Mouse (Mus musculus) layer of hippocampus, adult 9-10 months (tissue): Measurements from ENCODE around the gene Slx1b.
A peak's percentile ranks its signal among the peaks of the same experiment; 100 is the strongest.
"Not testable (repeated sequence)": the region's sequence is repeated elsewhere in the genome, so short reads cannot be mapped to it uniquely, and the experiment has no call there.

ENCODE experiments used
- DNase-seq: peaks from one replicate; pipeline ENCODE4 v3.0.0; 2022; ENCODE audit warnings: low spot score

The Slx1b gene

DNA sequence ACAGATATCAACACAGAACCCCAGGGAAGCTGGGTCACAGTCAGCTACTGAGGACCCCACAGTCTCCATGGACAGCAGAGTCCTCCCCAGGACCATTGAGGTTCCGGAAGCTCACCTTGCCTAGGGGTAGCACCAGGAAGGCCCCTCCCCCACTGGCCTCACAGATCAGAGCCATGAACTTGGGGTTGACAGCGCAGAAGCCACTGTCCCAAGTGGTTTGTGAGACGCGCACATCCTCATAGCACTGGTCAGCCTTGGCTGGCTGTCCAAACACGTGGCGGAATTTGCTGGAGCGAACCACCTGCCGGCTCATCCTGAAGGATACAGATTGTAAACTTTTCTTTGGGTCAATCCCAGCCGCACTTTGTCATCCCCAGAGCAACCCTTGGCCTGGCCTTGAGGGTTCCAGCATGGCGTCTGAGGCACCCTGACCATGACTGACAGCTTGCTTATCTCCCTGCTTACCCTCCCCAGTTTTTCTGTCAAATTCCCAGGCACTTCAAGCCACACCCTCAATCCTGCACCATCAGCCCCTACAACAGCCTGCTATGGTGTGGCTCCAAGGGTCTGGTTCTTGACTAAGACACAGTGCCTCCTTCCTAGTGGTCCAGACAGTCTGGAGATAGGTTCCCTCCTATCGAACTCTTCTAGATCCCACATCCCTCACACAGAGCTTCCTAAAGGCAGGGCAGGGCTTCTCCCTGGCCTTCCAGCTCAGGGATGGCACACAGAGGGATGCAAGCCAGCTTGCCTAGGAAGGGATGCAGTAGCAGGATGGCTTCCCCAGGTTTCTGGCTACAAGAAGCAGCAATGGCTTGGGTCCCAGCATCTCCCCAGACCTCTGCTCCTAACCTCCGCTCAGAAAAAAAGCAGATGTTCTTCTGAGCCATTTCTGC lies 7.5 kb upstream of the Slx1b start:
- DNase-seq: no peak

DNA sequence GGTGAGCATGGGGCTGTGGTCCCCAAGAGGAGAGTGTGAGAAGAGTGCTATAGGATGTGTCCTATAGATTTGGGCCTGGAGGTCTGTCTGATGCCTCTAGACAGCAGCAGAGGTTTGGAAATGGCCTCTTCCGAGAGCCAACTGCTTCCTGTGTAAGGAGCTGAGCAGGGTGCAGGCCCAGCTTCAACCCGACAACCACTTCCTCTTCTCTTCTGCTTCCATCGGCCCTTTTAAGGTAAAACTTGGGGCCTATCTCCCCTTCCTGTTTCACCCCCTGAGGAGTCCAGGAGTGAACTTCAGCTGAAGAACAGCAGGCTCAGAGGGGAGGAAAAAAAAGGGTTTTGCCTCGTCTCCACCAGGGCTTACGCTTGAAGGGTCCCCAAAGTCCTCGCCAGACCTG lies 6.8 kb upstream of the Slx1b start:
- DNase-seq: no peak

DNA sequence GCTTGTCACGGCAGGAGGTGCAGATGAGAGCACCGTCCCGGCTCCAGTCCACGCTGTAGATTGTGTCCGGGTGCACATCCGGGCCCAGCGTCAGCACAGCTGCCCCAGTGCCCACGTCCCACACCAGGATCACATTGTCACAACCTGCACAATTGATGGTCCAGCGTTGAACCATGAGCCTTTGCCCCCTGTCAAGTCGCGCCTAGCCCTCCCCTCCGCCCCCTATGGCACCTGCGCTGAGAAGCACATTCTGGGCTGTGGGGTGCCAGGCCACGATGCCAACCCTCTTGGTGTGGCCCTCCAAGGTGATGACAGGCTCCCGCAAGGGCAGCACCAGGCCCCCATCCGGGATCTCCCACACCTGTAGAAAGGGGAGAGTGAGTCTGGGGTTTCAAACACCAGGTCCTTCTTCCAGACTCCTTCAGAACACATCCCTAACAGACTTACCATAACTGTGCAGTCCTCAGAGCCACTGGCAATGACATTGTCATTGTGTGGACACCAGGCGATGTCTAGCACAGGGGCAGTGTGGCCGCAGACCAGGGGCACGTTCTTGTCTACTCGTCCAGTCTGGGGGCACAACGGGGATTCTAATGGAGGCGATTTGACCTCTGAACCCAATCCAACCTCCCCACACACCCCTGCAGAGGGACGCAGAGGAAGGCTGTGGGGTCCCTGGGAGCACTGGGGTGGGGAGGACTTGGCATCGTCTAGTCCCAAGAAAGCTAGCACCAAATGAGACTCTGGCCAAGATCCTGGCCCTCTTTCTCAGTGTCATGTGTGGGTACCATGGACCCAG lies 6.2 kb upstream of the Slx1b start:
- DNase-seq: no peak

DNA sequence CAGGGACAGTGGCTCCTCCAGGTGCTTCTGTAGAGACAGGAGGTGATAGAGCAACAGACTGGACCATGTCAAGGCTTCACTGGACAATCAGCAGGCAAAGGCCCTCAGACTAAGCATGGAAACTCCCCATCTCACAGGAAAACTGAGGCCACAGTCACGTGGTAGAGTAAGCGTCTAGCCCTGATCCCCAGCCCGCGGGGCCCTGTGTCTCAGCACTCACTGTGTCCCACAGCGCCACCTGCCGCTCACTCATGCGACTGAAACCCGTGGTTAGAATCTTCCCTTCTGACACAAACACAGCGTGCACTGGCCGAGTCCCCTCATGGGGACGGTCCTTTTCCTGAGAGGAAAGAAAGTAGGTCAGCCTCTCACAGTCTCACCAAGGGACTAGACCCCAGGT lies 5.5 kb upstream of the Slx1b start:
- peak; percentile 90 for DNase-seq

DNA sequence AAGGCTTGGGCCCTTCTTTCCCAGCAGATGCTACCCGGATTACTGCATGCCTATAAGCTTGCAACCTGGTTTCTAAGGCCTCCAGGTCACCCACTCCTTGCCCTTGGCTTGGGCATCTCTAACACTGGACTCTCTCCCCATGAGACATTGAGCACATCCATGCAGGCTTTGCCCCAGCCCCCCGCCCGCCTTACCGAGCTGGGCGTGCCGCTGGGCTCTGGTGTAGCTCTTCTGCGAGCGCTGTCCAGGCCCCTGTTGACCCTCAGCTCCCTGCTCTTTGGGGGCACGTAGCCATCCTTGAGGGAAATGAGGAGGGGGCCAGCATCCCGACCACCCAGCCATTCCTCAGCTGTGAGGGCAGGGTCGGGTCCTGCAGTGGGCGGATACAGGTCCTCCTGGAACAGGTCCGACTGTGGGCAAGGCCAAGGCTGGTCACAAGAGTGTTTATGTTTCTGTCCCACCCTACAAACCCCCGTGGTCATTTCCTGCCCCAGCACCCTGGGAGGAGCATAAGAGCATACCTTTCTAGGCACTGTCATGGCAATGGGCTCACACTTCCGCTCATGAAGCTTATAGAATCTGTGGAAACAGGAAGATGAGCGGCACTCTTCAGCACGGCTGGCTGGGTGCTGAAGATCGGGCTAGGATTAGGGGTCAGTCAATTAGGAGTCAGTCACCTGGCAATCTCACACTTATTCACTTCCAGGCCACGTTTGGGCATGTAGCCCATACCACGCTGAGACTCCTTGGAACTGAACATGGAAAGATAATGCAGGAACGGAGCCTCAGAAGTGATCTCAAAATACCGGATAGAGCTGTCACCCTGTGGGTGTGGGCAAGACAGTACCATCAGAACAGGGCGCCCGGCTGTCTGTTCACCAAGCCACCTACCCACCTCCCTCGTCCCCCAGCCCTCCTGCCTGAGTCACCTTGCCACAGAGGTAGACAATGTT lies 4.8 kb upstream of the Slx1b start:
- no peak for DNase-seq

DNA sequence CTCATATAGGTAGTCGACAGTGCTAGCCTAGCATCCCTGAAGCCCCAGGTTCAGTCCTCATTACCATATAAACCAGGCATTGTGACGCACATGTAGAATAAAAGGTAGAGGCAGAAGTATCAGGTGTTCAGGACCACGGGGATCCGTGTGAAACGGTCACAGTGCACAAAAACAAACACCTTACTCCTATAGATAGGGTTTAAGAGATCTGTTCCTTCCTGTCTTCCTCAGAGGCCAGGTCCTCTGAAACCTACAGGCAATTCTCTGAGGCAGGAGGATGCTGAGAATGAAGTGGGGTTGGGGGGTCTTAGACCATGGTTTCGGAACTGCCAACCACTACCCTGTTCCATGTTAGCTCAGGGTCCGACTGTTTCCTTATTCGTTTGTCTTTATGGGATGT lies 2.3 kb upstream of the Slx1b start:
- DNase-seq: no peak

DNA sequence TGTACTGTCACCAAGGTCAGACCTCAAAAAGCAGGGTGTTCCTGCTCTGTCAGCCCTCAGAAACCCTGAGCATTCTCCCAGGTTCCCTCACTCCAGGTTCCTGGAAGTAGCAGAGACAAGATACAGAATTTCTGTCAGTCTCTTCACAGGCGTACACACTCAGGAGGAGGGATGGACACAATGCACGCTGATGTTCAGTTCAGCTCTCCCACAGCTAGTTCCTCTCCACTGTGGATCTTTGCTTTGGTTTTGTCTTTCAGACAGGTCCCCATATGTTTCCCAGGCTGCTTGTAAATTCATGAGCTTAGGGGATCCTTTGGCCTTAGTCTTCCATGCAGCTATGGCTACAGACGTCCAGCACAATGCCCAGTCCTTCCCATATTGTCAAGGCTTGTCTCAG lies 1.3 kb upstream of the Slx1b start:
- no peak for DNase-seq

DNA sequence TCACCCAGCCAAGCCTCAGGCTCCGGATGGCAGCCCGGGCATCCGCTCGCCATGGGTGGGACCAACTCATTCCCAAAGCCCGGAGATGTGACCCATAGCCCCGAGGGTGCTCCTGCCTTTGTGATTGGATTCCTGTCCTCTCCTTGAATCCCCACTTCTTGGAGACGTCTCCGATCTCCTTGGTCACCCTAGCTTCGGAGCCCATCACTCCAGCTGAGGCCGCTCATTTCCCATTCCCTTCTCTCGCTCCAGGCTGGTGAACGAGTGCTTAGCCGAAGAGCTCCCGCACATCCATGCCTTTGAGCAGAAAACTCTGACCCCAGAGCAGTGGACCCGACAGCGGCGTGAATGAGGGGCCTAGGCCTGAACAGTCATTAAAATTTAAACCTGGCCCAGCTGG lies 719 bp upstream of the Slx1b start:
- DNase-seq: no peak

DNA sequence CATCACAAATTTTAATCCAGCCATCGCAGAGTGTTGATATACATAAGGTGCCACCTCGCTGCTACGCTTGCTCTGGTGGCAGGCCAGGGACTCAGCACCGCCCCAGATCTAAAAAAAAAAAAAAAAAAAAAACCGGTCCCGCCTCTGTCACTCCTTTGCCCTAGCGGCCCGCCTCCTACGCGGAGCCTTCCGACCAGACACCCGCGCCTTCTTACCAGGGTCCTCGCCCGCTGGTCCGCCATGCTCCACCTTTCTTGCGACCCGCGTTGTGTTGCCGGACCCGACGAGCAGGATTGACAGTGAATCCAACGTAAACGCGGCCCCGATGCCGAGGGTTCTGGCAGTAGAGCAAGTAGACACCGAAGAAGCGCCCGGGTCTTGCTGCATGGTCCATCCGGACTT lies 373 bp downstream of the Slx1b start, which contains the start of gene Bola2:
Bola2 (plus strand) TSS at position 192 of the 402 bp plus-strand sequence.
- no peak for DNase-seq

DNA sequence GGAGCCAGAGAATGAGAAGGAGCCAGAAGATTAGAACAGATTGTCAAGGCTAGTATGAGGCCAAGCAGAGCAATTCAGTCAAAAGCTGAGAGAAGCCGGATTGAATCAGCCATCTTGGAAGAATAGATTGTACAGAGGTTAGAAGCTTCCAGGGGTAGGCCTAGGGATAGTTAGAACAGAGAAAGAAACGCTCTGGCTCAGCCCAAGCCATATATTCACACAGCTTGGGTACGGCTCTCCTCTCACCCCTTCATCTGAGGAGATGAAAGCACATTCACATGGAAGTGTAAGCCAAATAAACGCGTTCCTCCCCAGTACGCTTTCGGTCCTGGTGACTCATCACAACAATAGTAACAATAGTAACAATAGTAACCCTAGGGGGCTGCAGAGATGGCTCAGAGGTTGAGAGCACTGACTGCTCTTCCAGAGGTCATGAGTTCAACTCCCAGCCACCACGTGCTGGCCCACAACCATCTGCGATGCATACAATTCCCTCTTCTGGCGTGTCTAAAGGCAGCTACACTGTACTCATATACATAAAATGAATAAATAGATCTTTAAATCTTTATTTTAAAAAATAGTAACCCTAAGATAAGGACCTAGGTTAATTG lies 1.0 kb downstream of the Slx1b start:
- DNase-seq: no peak

DNA sequence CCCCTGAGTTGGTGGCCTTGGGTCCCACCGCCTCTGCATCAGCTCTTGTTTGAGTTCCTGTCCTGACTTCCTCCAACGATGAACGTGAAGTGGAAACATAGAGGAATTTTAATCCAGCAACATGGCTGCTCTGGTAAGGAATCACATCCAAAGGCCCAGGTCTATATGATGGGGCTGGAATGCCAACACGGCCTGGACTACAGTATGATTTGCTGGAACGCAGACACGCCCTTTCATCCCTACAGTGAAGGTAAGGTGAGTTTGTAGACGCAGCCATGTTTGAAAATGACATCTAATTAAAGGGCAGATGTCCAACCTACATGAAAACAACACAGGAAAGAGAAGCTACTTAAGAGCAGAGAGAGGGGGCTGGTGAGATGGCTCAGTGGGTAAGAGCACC lies 1.8 kb downstream of the Slx1b start:
- DNase-seq: no peak

DNA sequence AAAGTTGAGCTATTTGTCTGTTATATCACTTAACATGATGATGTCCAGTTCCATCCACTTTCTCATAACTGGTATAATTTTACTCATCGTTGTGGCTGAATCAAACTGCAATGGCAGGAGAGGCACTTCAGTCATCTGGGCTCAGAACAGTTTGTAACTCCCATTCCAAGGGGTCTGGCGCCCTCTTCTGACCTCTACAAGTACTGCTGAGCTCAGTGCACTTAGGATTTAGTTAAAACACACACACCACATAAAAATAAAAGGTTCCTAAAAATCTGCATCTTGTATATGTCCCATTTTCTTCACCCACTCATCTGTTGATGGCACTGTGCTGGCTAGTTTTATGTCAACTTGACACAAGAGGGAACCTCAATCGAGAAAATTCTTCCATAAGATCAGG lies 2.3 kb downstream of the Slx1b start:
- DNase-seq: peak; percentile 85

DNA sequence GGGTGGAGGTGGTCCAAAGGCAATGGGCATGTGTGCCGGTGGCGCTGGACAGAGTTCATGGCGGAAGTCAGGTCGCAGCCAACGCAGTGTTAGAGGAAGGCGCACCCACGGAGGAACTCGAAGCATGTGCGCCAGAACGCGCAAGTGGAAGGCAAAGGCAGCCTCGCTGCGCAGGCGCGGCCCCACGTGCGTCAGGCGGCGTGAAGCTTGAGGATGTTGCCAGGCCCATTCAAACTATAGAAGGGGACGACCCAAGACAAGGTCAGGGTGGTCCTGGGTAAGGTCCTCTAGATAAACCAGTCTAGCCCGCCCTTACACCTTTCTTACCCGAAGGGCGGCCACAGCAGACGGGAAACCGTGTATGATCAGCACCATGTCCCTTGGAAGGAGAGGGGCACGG lies 3.2 kb downstream of the Slx1b start:
- DNase-seq: no peak

DNA sequence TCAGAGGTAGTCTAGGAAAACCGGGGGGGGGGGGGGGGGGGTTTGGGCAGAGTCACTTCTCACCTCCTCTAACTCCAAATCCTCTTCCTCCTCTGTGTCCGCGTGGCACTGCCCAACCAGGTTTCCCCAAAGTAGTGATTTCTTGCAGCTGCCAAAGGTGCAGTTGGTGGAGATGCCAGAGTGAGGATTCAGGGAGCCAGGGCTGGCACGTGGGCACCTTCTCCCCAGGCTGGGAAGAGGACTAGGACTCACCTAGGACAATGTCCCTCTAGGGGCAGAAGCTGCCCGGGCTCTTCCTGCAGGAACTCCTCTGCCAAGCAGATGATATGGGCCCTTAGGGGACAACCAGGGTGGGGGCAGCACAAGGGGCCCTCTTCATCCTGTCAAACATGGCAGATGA lies 3.9 kb downstream of the Slx1b start:
- DNase-seq: no peak

DNA sequence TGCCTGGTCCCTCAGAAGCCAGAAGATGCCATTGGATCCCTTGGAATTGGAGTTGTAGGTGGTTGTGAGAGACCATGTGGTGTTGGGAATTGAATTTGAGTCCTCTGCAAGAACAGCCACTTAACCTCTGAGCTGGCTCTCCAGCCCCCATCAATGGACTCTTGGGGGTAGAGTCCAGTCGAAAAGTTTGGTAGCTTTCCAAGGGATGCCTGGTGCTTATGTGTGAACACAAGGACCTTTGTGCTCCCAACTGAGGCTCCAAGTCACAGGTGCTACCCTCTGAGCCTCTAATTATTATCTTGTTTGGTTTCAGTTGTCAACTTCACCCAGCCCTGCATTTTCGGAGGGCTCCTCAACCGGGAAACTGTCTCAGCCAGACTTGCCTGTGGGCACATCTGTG lies 4.8 kb downstream of the Slx1b start:
- no peak for DNase-seq

DNA sequence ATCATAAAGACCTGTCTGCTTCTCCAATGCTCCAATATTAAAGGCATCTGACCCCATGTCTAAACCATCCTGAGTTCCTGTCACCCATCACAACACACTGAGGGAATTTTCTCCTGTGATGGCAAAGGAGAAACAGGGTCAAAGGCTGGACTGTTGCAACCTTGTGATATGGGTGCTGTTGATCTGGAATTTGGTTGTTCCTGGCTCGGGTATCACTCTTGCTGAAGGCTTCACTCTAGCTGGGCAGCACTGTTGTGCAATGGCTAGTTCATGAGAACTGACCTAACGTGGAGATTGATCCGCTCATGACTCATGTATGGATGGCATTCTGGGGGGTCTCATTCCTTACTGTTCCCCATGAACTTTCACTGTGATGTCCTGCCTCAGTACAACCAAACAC lies 6.6 kb downstream of the Slx1b start:
- DNase-seq: no peak

DNA sequence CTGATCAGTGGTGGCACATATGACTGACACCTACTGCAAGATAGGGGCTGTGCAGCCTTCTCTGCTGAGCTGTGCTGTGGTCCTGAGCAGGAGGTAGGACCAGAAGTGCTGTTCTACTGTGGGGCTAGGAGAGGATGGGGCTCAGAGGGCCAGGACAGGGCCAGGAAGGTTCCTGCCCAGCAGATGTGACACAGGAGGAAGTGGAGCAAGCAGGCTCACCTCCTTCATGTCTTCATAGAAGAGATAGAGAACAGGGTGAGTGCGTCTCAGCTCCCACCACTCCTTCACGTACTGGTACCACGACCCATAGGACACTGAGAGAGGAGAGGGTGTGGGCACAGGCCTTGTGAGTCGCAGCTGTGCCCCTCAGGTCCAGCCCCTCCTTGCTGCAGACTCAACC lies 7.4 kb downstream of the Slx1b start:
- DNase-seq: not testable (repeated sequence)

DNA sequence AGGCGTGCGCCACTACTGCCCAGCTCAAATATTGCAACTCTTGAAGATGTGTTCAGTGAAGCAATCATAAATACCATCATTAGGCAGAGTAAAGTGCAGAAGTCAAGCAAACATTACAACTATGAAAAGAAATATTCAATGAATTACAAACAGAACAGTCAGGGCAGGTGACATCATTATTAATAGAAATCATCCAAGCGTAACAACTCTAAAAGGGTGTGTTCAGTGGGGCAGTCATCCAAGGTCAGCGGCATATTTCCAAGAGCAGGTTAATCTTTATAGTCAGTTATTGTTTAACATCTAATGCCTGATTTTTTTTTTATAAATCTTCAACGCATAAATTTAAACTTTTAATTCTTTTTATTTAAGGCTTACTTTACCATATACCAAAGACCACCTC lies 14.4 kb downstream of the Slx1b start:
- no peak for DNase-seq

DNA sequence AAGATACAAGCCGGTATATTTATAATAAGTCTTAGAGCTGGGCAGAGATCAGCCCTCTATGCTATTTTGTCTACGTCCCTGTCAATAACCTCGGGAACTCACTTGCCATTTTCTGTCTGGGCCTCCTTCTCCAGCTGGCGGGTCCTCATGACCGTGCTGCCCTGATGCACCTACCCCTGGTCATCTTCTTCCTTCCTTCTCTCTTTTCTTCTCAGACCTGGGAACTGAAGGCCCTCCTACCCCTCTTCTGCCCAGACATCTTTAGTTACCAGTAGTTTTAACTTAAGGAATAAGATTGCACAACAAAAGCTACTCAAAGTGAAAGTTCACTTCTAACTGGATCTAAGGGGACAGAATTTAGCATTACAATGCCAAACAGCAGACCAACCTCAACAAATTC lies 15.9 kb downstream of the Slx1b start:
- DNase-seq: no peak

DNA sequence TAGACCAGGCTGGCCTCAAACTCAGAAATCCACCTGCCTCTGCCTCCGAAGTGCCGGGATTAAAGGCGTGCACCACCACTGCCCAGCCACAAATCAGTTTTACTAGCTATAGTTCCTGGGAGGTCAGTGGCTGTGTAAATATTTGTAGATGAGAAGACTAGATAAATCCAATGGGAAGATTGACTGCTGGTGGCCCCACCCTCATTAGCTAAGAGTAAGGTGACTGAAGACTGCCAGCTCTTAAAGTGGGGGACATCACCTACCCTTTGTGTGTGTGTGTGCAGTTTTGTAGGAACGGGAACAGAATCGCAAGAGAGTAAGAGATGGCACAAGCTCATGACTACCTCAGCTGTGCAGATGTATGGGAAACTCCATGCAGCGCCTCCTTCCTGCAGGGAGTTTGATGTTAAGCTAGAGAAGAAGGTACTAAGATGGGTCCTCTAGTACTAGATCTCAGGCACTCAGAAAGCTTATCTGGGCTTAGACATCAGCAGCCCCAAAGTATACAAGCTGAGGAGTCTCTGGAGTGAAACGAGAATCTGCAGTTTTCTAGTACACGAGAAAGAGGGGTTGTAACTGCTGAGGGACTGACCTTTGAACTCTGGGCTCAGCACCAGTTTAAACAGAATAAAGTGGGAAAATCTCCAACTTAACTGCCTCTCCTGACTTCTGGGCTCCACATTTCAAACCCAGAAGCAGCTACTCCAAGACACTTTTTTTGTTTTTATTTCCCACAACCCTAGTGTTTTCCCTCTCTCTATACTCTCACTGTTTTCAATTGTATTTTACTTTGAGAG lies 16.8 kb downstream of the Slx1b start:
- no peak for DNase-seq

DNA sequence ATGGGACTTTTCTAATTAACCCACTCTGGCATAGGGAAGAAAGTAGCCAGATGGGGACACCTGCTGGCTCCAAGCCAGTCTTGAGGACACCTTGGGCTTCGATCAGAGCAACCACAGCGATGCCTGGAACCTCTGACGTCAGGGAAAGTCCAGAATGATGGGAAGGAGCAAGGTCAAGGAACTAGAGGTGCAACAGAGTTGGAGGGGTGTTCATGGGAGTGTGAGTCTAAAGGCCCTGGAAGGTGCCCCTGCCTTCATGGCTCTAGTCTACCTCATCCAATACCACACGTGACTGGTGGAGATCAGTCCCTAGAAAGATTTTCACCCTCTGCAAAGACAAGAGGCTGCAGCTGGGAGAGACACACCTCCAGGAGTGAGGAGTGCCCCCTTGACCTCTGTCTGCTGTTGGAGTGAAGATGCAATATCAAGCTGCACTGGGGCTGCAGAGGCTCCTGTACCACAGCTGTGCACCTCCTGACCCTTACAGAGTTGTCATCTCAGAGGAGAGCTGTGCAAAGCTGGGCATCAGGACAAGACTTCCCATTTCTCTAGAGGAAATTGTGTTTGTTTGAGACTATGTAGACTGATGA lies 18.9 kb downstream of the Slx1b start:
- no peak for DNase-seq
